Mouse (Mus musculus): ENCODE results near the gene Retn.

Gene Retn

DNA sequence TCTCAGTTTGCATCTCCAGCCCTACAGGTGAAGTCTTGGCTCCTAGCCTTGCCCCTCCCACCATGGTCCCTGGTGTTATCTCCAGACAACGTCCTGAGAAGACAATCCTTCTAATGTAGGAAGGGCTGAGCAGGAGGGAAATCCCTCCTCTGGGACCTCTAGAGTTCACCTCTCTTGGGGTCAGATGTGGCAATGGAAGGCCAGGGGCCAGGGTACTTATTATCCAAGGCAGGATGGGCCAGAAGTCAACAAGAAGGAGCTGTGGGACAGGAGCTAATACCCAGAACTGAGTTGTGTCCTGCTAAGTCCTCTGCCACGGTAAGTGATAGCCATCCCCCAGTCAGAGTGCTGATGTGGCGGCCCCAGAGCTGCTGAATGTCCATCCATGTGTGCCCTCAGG, at the start of gene Retn:
Retn (plus strand) TSS at position 245 of the 400 bp plus-strand sequence.
- no peak for DNase-seq (ENCODE audit: low spot score in 2 of 2)

DNA sequence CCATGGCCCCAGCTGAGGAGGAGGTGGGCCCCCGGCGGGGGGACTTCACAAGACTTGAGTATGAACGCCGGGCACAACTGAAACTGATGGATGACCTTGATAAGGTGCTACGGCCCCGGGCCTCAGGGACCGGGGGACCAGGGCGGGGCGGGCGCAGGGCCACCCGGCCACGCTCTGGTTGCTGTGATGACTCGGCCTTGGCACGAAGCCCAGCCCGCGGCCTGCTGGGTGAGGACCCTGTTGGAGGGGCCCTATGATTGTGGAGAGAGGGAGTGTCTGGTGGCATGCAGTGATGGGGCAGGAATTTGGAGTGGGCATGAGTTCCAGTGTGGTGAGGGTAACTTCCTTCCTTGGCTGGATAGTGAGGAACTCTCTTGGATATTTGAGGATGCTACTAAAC, 49.0 kb upstream of the Retn start:
- DNase-seq (ENCODE audit: low spot score in 2 of 2): no peak

DNA sequence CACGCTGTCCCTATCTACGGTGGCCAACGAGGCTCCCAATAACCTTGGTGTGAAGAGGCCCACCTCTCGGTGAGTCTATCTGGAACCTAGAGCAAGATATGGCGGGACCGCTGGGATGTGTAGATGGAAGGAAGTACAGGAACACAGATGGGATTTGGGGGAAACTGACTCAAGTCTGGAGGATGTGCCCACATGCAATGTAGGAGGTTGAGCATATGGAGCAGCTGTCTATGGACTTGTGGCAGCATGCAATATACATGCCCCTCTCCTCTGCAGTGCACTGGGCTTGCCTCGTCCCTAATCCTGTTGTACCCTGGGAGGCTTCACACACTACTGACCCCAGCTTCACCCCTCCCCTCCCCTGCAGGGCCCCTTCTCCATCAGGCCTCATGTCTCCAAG, 47.7 kb upstream of the Retn start:
- no peak for DNase-seq (ENCODE audit: low spot score in 2 of 2)

DNA sequence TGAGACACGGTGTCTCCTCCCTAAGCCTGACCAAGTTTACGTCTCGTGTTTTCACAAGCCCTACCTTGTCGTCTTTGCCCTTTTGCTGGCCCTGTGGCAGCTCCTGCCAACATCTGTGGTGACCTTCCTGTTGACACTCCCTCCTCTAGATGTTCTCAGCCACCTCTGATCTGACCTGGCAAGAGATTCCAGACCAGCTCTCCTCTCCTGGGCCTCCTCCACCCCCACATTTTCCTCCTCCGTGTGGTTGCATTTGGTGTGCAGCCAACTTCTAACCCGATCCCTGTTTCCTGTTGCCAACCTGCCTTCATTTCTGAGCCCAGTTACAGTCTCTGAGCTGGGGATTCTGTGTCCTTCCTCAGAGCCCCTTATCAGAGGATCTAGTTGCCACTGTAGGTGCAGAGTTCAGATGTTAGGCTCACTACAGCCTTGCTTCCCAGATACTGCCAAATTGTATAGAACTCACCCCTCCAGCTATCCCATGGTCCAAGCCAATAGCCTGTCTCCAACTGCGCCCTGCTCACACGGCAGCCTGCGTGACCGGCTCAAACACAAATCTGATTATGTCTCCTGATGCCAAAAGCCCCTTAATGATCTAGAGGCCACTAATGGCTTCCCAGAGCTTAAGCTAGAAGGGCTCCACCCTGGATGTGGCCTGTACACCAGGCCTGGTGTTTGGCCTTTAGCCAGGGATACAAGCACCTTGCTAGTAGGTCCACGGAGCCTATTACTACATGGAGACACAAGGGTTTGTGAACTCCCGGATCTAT, 46.3 kb upstream of the Retn start:
- no peak for DNase-seq (ENCODE audit: low spot score in 2 of 2)

DNA sequence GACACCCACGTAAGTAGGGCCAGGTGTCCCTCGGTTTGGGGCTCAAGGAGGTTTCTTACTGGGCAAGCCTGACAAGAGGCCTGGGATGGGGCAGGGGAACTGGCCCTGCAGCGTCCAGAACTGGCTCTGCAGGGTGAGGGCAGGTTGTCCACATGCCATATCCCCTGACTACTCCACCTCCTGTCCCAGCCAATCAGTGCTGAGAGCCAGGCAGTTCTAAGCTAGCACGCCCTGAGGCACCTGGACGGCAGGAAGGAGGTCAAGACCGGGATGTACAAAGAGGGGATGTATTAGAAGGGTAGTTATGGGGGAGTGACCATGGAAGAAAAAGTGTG, 45.8 kb upstream of the Retn start:
- no peak for DNase-seq (ENCODE audit: low spot score in 2 of 2)

DNA sequence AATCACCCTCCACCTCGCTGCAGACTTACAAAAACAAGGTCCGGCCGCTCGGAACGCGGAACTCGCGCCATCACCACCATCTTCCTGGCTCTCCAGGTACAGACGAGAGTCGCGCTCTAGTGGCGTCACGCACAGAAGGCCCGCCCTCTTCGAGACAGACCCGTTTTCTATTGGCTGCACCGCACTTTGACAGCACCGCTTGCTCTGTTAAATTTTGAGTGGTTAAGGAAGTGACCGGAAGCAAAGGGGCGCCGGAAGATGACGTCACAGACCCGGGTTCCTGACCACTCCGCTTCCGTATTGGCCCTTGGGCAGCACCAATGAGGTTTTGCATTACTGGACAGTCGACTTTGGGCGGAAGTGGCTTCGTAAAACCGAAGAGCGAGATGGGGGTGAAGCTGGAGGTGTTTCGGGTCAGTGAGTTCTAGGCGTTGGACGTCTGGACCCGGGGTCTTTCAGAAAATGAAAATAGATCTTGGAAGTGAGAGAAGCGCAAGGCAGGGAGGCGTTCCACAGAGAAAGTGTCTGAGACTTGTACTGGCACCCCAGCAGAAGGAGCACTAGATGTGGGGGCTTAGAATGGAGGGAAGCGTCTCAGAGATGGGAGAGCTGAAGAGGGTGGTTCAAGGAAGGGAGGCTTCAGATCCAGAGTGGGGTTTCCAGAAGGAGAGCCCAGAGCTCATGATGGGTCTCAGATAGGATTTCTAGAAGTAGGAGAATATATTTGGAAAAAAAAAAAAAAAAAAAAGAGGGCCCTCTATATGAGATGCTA, 34.2 kb upstream of the Retn start, which contains the start of the genes Xab2 and Pet100:
Xab2 (minus strand) TSS at position 118 of the 772 bp plus-strand sequence.
Pet100 (plus strand) TSS at position 350 of the 772 bp plus-strand sequence.
- DNase-seq (ENCODE audit: low spot score in 2 of 2): peak; percentile 99

DNA sequence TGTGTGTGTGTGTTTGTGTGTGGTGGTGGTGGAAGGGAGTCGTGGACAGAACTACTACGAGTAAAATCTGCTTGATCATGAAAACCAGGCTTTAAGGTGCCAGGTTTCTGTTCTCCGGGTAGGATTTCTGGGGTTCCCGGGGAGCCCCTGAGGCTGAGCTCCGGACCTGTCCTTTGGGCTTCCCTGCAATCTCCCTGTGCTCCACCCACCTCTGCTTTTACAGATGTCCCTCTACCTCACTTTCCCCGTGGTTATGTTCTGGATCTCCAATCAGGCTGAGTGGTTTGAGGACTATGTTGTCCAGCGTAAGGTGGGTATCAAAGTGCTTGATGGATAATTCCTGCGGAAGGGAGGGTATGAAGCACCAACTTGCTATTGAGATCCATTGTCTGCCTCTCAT, 33.5 kb upstream of the Retn start:
- DNase-seq (ENCODE audit: low spot score in 2 of 2): no peak

DNA sequence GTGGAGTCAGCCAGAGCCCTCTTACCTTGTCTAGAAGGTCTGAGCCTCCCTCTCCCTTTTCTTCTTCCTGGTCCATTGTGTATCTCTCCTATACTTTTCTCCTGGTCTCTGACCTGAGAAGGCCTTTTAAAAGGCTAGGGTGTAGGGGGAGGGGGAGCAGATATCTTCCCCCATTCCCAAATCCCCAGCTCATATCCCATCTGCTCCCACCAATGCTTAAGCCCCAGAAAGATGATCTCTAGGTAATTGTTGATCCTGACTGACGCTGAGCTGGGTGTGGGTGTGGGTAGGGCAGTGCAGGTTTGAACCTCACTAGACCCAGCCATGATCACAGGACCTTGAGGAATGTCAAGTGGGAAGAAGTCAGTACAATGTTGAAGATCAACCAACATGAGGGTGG, 30.1 kb upstream of the Retn start, which contains the start of gene Pcp2:
Pcp2 (minus strand) TSS at position 101 of the 400 bp plus-strand sequence.
- no peak for DNase-seq (ENCODE audit: low spot score in 2 of 2)

- no peak for DNase-seq (ENCODE audit: low spot score in 2 of 2)
Measured at GRCm38 (mm10) chr8:3626971-3627370, 28.6 kb upstream of the Retn start.

DNA sequence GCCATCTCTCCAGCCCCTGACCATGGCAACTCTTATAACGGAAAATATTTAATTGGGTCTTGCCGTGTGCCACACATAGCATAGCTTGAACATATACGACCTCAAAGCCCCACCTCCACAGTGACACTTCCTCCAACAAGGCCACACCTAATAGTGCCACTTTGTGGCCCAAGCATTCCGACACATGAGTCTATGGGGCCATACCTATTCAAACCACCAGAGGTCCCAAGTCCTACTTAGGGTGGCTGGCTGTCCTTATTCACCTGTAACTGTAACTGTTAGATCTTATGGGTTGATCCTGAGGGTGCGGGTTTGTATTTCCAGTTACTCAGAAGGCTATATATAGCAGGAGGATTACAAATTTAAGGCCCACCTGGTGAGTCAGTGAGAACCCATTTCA, 27.6 kb upstream of the Retn start:
- DNase-seq (ENCODE audit: low spot score in 2 of 2): no peak

- peak in 1 of 2 experiments; percentile 65 for DNase-seq (ENCODE audit: low spot score in 2 of 2)
Measured at GRCm38 (mm10) chr8:3630647-3631477, 24.7 kb upstream of the Retn start, which contains the start of gene Stxbp2. Gene Stxbp2, plus strand, starts transcription at chr8:3630955.

GRCm38 (mm10) chr8:3631478-3631875, 24.1 kb upstream of the Retn start:
- no peak for DNase-seq (ENCODE audit: low spot score in 2 of 2)

DNA sequence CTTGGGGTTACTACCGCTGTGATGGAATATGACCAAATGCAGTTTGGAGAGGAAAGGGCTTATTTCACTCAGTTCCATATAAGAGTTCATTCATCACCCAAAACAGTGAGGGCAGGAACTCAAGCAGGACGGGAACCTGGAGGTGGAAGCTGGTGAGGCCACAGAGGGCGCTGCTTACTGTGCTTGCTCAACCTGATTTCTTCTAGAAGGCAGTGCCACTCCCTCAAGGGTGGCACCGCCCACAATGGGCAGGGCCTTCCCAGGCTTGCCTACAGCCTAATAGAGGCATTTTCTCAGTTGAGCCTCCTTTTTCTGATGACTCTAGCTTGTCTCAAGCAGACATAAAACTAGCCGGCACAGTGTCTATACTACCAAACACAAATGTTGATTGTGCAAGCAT, 9.8 kb upstream of the Retn start:
- no peak for DNase-seq (ENCODE audit: low spot score in 2 of 2)

DNA sequence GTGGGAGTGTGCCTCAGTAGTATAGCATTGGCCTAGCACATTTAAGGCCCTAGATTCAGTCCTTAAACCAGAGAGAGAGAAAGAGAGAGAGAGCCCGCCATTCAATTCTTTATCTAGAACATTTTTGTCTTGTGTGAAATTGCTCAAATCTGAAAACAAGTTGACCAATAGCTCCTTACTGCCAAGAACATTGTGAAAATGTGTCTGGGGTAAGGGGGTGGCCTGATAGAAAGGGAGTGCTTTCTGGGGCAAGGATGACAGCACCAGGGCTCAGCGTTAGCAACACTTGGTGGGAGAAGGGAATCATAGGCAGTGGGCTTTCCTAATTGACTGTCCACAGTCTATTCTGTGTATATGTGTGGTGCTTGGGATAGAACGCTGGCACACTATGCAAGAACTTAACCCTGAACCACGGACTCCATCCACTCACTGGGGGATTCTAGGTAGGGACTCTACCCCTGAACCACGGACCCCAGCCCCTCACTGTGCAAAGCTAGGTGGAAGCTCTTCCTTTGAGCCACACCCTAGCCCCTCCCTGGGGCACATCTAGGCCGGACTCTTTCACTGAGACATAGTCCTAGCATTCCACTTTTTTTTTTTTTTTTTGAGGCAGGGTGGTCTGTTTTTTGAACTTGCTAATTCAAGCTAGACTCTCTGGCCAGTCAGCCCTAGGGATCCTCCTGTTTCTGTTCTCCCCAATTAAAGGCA, 8.6 kb upstream of the Retn start:
- no peak for DNase-seq (ENCODE audit: low spot score in 2 of 2)

- DNase-seq (ENCODE audit: low spot score in 2 of 2): no peak
Measured at GRCm38 (mm10) chr8:3647561-3647960, 8.0 kb upstream of the Retn start.

DNA sequence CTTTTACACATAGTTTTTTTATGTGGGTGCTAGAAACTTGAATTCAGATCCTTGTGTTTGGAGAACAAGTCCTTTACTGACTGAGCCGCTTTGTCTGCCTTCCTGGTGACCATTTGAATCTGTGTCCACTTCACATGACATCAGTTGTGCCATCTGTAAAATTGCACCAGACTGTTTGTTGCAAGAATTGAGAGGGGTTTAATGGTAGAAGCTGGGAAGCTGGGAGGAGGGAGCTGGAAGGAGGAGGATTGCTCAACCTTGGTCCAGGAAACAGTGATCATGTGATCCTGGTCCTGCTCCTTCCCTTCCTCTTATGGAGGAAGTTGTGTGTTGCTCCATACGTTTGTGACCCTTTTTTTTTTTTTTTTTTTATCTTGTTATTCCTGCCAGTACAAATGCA, 7.3 kb upstream of the Retn start:
- DNase-seq (ENCODE audit: low spot score in 2 of 2): no peak

DNA sequence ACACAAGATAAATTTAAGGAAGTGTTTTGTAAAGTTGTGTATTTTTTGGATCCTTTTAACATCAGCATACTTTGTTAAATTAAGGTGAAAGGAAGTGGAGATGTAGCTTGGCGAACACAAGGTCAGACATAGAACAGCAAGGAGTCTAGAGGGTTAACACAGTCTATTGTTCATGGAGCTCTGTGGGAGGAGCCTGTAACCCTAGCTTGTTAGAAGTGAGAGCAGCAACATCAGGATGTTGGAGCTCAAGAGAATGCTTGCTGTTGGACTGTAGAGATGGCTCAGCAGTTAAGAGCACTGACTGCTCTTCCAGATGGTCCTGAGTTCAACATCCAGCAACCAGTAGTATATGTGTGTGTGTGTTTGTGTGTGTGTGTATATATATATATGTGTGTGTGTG, 6.6 kb upstream of the Retn start:
- DNase-seq (ENCODE audit: low spot score in 2 of 2): no peak

DNA sequence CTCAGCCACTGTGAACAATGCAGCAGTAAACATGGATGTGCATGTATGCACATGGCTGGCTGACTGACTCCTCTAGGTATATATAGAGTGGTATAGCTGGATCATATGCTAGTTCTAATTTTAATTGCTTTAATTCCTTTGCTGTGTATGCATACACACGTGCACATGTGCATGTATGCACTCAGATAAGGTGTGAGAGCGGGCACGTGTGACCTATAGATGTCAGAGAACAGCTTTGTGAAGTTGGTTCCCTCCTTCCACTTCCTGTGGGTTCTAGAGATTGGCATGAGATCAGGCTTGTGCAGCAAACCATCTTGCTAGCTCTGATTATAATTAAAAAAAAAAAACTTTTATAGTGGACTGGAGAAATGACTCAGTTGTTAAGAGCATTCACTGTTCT, 2.7 kb upstream of the Retn start:
- DNase-seq (ENCODE audit: low spot score in 2 of 2): no peak

- no peak for DNase-seq (ENCODE audit: low spot score in 2 of 2)
Measured at GRCm38 (mm10) chr8:3654726-3655508, 653 bp upstream of the Retn start.

GRCm38 (mm10) chr8:3656725-3657381, 1.3 kb downstream of the Retn start:
- DNase-seq (ENCODE audit: low spot score in 2 of 2): peak; percentile 48 to 58
